Mouse (Mus musculus): Measurements from ENCODE around the gene Ing1. TPM values are rescaled to one million over a fixed set of nuclear protein-coding genes. Genes with fewer than 3 reads are reported as not detected.
"Not testable (repeated sequence)": the region's sequence is repeated elsewhere in the genome, so short reads cannot be mapped to it uniquely, and the experiment has no call there.

Gene Ing1
- total RNA-seq, 1 experiment from 2014 or later, result 113 TPM

DNA sequence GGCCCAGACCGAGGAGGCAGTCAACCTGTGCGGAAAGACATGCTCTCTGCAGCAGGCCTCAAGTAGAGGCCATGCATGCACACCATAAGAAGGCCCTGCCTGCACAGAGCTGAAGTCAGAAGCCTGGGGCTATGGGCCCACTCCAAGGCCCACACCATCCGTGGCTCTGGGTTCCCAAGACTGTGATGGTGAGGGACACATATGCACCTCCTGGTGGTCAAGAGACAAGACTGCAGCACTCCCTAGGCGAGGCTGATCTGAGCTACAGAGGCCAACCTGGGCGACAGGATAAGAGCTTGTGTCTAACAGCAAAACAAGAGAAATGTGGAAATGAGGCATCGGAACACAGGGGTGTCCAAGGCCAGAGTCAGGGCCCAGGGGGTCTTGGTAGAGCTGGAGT, 8.3 kb upstream of the Ing1 start:
- ATAC-seq (ENCODE audit: extremely low read depth, insufficient number of reproducible peaks, low FRiP score, poor library complexity, severe bottlenecking), result no peak

DNA sequence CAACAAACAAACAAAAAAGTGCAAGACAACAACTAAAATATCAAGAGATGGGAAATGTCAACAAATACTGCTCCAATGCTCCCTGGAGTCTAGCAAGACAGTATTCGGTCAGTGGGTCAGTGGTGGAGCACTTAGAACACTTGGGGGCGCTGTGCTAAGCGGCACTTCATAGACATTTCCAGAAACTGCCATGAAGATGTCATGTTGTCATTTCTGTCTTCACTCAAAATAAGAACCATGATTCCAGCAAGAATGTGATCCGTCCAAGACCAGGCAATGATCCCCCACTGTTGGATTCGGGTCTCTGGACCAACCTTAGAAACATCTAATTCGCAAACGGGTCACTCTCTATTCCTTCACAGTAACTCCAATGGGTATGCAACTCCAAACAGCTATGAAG, 5.7 kb upstream of the Ing1 start:
- peak; percentile 47; the same call in 1 of the 2 replicates for ATAC-seq (ENCODE audit: extremely low read depth, insufficient number of reproducible peaks, low FRiP score, poor library complexity, severe bottlenecking)

GRCm38 (mm10) chr8:11550281-11550948, 5.0 kb upstream of the Ing1 start, which contains the start of gene Cars2:
Gene Cars2 (minus strand): TSS chr8:11550783.
- ATAC-seq (ENCODE audit: extremely low read depth, insufficient number of reproducible peaks, low FRiP score, poor library complexity, severe bottlenecking), result peak; percentile 72

- not testable (repeated sequence) for ATAC-seq (ENCODE audit: extremely low read depth, insufficient number of reproducible peaks, low FRiP score, poor library complexity, severe bottlenecking)
Measured at GRCm38 (mm10) chr8:11551497-11551896, 3.9 kb upstream of the Ing1 start.

GRCm38 (mm10) chr8:11552390-11552789, 3.0 kb upstream of the Ing1 start:
- no peak for ATAC-seq (ENCODE audit: extremely low read depth, insufficient number of reproducible peaks, low FRiP score, poor library complexity, severe bottlenecking)

GRCm38 (mm10) chr8:11555720-11556591, 585 bp downstream of the Ing1 start:
- peak; percentile 64 for ATAC-seq (ENCODE audit: extremely low read depth, insufficient number of reproducible peaks, low FRiP score, poor library complexity, severe bottlenecking)

- no peak for ATAC-seq (ENCODE audit: extremely low read depth, insufficient number of reproducible peaks, low FRiP score, poor library complexity, severe bottlenecking)
Measured at GRCm38 (mm10) chr8:11556691-11557423, 1.5 kb downstream of the Ing1 start.

DNA sequence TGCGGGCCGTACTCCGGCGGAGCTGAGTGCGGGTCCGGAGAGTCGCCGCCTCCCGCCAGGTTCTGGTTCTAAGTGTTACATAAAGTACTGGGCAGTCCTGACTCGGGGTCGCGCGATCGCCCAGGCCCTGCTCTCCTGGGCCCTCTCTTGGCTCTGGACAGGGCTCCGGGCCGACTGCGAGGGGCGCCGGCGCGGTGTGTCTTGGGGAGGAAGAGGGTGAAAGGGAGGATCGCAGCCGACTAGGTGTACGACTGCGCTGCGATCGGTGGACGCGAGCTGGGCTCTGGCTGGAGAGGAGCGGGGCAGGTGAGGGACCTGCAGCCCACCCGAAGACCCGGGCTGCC, 2.0 kb downstream of the Ing1 start:
- no peak for ATAC-seq (ENCODE audit: extremely low read depth, insufficient number of reproducible peaks, low FRiP score, poor library complexity, severe bottlenecking)

DNA sequence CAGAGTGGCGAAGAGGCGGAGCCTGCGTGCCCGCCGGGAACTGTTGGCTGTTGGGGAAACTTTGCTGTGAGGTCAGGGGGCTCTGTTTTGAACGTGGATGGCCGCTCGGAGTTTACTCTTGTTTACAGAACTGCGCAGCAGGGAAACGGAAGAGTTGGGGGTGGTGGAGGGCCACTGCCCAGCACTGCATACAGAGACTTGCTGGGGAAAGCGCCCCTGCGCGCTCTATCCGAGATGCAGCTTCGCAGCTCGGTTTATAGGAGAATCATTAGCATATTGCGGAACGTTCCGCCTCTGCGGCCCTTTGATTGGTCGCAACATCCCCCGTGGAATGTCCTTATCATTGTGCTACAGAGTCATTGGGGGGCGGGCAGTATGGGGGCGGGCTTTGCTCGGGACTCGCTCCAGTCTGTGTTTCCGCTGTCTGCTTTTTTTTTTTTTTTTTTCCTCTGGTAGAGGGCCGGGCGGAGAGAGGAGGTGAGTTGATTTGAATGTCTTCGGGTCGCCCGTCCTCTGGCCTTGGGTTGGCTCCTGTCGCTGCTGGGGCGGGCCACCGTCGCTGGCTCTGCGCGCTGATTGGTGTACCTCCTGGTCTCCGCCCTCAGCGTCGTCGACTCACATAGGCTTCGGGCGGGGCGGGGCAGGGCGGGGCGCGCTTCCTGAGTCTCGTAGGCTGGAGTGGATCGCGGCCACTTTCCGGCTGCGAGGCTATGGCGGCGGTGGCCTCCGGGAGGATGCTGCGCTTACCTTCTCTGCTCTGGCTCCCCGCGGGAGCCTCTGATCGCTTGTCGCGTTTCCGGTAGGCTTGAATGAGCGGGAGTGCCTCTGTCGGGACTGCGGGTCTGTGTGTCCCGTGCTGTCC, 2.6 kb downstream of the Ing1 start:
- ATAC-seq (ENCODE audit: extremely low read depth, insufficient number of reproducible peaks, low FRiP score, poor library complexity, severe bottlenecking), result peak; percentile 67

DNA sequence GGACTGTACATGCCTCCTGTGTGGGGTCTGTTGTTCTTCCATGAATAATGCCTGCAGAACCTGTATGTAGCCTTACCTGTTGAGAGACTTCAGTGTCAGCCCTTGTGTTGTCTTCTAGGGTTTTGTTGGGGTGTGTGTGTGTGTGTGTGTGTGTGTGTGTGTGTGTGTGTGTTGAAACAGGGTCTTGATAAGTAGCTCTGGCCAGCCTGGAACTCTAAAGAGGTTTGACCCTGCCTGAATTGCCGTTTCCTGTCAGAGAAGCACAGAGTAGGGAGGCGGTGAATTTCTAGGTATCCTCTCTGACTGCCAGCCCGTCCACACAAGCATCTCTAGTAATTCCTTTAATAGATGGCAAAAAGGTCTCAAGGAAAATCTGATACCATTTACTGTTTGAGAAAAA, 4.1 kb downstream of the Ing1 start:
- ATAC-seq (ENCODE audit: extremely low read depth, insufficient number of reproducible peaks, low FRiP score, poor library complexity, severe bottlenecking), result no peak

- no peak for ATAC-seq (ENCODE audit: extremely low read depth, insufficient number of reproducible peaks, low FRiP score, poor library complexity, severe bottlenecking)
Measured at GRCm38 (mm10) chr8:11560220-11560619, 4.8 kb downstream of the Ing1 start.

DNA sequence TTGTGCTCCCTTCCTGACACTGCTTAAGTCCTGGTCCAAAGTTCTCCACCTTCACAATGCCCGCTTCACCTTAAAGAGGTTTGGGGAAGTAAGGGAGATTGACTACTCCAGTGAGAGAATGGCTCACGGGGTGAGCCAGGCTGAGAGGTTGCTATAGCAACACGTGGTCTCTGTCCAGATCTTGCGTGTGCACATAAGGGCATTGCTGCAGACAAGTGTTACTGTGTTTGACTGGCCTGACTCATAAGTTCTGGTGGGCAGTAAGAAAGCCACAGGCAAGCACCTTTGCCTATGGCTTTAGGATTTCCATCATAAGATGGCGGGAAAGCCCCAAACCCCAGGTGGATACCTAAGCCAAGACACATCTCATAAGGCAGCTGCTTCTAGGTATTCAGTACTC, 8.9 kb downstream of the Ing1 start:
- peak; percentile 33; the same call in 1 of the 2 replicates for ATAC-seq (ENCODE audit: extremely low read depth, insufficient number of reproducible peaks, low FRiP score, poor library complexity, severe bottlenecking)

DNA sequence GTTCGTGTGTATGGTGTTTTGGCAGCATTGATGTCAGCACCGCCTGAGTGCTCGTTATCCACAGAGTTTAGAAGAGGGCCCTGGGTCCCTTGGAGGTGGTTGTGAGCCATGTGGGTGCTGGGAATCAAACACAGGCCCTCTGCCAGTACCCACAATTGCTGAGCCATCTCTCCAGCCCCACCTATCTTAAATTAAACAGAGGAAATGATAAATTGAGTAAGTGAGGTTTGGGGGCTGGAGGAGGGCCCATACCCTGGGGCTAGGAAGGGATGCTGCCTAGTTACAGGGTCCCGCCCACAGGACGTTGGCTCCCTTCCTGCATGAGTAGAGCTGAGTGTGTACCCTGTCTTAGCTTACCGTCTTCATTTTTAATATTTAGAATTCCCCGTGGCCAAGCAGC, 9.3 kb downstream of the Ing1 start:
- ATAC-seq (ENCODE audit: extremely low read depth, insufficient number of reproducible peaks, low FRiP score, poor library complexity, severe bottlenecking), result no peak

GRCm38 (mm10) chr8:11568193-11568592, 12.8 kb downstream of the Ing1 start:
- not testable (repeated sequence) for ATAC-seq (ENCODE audit: extremely low read depth, insufficient number of reproducible peaks, low FRiP score, poor library complexity, severe bottlenecking)

- no peak for ATAC-seq (ENCODE audit: extremely low read depth, insufficient number of reproducible peaks, low FRiP score, poor library complexity, severe bottlenecking)
Measured at GRCm38 (mm10) chr8:11569260-11570097, 14.1 kb downstream of the Ing1 start.

DNA sequence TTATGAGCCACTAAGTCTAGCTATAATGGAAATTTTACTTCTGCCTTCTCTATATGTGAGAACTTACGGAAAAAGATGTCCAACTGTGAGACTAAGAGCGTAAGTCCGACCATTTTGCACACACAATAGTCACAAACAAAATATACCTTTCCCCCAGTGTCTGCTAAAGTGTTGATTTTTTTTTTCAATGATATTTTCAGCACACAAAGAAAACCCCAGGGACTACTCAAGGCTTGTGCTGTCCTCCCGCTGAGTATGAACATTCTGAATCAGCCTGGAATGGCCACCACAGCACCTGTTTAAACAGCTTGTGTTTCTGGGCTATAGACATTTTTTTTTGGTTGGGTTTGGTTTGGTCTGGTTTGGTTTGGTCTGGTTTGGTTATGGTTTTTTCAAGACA, 15.4 kb downstream of the Ing1 start:
- no peak for ATAC-seq (ENCODE audit: extremely low read depth, insufficient number of reproducible peaks, low FRiP score, poor library complexity, severe bottlenecking)

DNA sequence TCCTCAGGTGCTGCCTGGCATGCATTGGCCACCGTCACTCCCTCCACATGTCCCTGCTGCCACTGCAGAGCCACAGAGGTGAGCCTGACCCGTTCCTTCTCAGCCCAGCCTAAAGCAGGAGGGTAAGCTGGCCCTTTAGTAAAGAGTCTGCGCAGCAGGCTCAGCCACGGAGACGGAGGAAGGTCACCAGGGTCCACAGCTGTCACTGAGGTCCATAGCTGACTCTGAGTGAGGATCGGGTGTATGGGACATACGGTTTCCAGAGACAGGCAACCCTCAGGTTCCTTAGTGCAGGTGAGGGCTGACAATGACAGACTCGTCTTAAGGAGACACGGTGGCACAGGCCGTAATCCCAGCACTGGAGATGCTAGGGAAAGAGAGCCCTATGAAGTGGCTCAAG, 16.6 kb downstream of the Ing1 start:
- ATAC-seq (ENCODE audit: extremely low read depth, insufficient number of reproducible peaks, low FRiP score, poor library complexity, severe bottlenecking), result no peak

GRCm38 (mm10) chr8:11572428-11572827, 17.1 kb downstream of the Ing1 start:
- no peak for ATAC-seq (ENCODE audit: extremely low read depth, insufficient number of reproducible peaks, low FRiP score, poor library complexity, severe bottlenecking)
